Mouse (Mus musculus) heart, embryonic 12.5 days (tissue): ENCODE measurements around the gene Cenpi. TPM values are rescaled to one million over a fixed set of nuclear protein-coding genes. Genes with fewer than 3 reads are reported as not detected.

Experiments used
- ATAC-seq: fragments of 200-750 bp; cut with Nextera tagmentation; 2 replicates; pipeline ENCODE4 v1.8.0; 2017; ENCODE audit warnings: moderate TSS enrichment, moderate library complexity; ENCODE audit not compliant: insufficient number of reproducible peaks, low FRiP score
- H3K27ac ChIP-seq: fragments of 300-500 bp; sonication (generic); 2 replicates; pipeline ENCODE4 v1.5.1; 2016; ENCODE audit warnings: mild to moderate bottlenecking, moderate library complexity; ENCODE audit not compliant: poor library complexity, severe bottlenecking
- H3K27me3 ChIP-seq: fragments of 300-500 bp; sonication (generic); replicated peaks from 2 replicates; pipeline ENCODE4 v1.6.1; 2016; ENCODE audit warnings: mild to moderate bottlenecking, moderate library complexity
- H3K36me3 ChIP-seq: fragments of 300-500 bp; sonication (generic); 2 replicates; pipeline ENCODE4 v1.6.1; 2016; ENCODE audit warnings: mild to moderate bottlenecking, moderate library complexity
- H3K4me1 ChIP-seq: fragments of 300-500 bp; sonication (generic); replicated peaks from 2 replicates; pipeline ENCODE4 v1.6.1; 2016; ENCODE audit warnings: mild to moderate bottlenecking
- H3K4me2 ChIP-seq: fragments of 300-500 bp; sonication (generic); 2 replicates; pipeline ENCODE4 v1.6.1; 2016; ENCODE audit warnings: mild to moderate bottlenecking, moderate library complexity
- H3K4me3 ChIP-seq: fragments of 300-500 bp; sonication (generic); 2 replicates; pipeline ENCODE4 v1.5.1; 2016; ENCODE audit warnings: mild to moderate bottlenecking
- H3K9ac ChIP-seq: fragments of 300-500 bp; sonication (generic); 2 replicates; pipeline ENCODE4 v1.6.1; 2016; ENCODE audit warnings: mild to moderate bottlenecking, moderate library complexity
- H3K9me3 ChIP-seq: fragments of 300-500 bp; sonication (generic); replicated peaks from 2 replicates; pipeline ENCODE4 v1.6.1; 2016; ENCODE audit warnings: mild to moderate bottlenecking, moderate library complexity
- WGBS: fragments of 180-500 bp; shearing (Covaris S2); methylation state at CpG from one replicate; pipeline ENCODE4 v1.1.7; 2016; 5-methylcytosine and 5-hydroxymethylcytosine counted together
- polyA plus RNA-seq: library from polyadenylated mRNA; unstranded; fragments of >200 nt; fragmentation: Nextera tagmentation; extraction: Ambion mirVana; gene quantifications from 2 replicates; pipeline ENCODE4 v1.2.1, GENCODE M21; 2016

The Cenpi gene
- polyA plus RNA-seq, 1 experiment from 2014 or later, result 28.6 TPM

DNA sequence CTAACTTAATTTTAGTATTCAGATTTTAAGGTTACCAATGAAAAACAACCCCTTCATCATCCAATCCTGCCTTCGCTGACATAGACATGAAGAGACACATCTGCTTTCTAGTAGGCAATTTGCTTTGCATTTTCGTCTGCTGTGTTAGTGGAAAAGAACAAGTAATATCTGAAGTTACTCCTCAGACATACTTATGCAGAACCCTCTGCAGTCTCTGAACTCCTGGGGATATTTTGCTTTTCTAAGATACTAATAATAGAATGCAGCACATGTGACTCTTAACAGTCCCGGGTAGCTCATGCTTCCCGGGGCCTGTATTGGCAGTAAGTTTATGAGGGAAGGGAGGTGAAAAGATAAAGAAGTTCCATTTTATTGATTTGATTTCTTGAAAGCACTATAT lies 54.3 kb downstream of the Cenpi start:
- H3K4me2 ChIP-seq, result no peak overlapping the region
- no peaks in the 10 kb centered on the region for H3K27me3 ChIP-seq
- peaks cover 4% of the 10 kb centered on the region for H3K36me3 ChIP-seq
- no peak overlapping the region for H3K27ac ChIP-seq
- H3K9me3 ChIP-seq, result no peaks in the 10 kb centered on the region
- H3K4me1 ChIP-seq, result no peaks in the 10 kb centered on the region
- WGBS, result 74% methylated on average over 4 of the region's 4 CpGs
- no peak for ATAC-seq
- no peak overlapping the region for H3K9ac ChIP-seq
- H3K4me3 ChIP-seq, result no peak overlapping the region

DNA sequence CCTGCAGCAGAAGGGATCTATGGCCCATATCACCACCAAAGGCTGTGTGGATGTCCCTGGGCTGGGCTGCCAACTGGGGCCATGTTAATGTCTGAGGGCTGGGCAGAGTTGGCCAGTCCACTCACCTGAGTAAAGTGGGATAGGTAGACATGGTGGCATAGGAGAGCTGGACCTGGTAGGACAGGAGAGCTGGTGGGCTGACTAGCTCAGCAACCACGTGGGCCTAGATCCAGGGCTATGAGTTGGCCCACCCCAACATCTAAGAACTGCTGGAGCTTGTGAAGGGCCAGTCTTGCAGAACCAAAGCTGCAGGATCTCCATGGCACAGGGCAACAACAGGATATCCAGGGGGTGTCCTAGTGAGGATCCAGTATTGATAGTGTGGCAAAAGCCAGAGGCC lies 57.5 kb downstream of the Cenpi start:
- no peak for ATAC-seq
- no peaks in the 10 kb centered on the region for H3K27me3 ChIP-seq
- no peak overlapping the region for H3K4me3 ChIP-seq
- WGBS, result 69% methylated on average over 1 of the region's 1 CpGs
- no peak overlapping the region for H3K4me2 ChIP-seq
- peaks cover 4% of the 10 kb centered on the region for H3K36me3 ChIP-seq
- no peak overlapping the region for H3K9ac ChIP-seq
- no peaks in the 10 kb centered on the region for H3K4me1 ChIP-seq
- no peak overlapping the region for H3K27ac ChIP-seq
- H3K9me3 ChIP-seq, result no peaks in the 10 kb centered on the region

DNA sequence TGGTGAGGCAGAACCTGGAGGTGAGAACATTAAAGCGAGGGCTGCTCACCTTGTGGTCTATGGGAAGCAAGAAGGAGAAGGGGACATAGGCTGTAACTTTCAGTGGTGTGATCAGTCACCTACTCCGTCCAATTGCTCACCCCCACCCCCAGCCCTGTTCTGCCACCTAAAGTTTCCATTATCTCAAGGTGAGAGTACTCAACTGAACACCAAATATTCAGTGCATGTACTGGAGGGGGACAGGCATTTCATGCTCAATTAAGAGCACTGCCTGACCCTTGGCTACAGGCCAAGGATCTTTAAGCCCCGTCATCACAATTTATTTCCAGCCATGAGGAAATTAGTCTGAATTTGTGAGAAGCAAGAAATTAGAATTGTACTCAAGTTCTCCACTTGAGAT lies 58.7 kb downstream of the Cenpi start:
- Histone ChIP-seq H3K9ac (no peak overlapping the region), H3K27me3 (no peaks in the 10 kb centered on the region), H3K4me3 (no peak overlapping the region), H3K27ac (no peak overlapping the region), H3K4me1 (no peaks in the 10 kb centered on the region), H3K36me3 (peaks cover 4% of the 10 kb centered on the region), H3K9me3 (no peaks in the 10 kb centered on the region), H3K4me2 (no peak overlapping the region)
- no peak for ATAC-seq
- 62% methylated on average over 3 of the region's 3 CpGs for WGBS

DNA sequence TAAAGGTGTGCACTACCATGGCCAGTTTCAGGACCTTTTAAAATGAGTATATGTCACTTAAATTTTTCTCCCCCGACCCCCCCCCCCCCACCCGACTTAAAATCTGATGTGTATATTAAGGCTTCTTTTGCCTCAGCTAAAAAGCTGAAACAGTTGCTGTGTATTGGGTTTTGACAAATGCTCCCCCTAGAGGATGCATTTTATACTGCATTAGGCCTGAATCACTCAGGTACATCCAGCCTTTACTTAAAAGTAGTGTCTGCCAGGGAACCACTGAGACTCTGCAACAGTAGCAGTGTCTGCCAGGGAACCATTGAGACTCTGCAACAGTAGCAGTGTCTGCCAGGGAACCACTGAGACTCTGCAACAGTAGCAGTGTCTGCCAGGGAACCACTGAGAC lies 63.4 kb downstream of the Cenpi start:
- no peaks in the 10 kb centered on the region for H3K27me3 ChIP-seq
- H3K4me2 ChIP-seq, result no peak overlapping the region
- no peaks in the 10 kb centered on the region for H3K36me3 ChIP-seq
- 8% methylated on average over 2 of the region's 2 CpGs for WGBS
- H3K4me3 ChIP-seq, result no peak overlapping the region
- ATAC-seq, result no peak
- H3K9ac ChIP-seq, result no peak overlapping the region
- no peaks in the 10 kb centered on the region for H3K9me3 ChIP-seq
- H3K4me1 ChIP-seq, result no peaks in the 10 kb centered on the region
- H3K27ac ChIP-seq, result no peak overlapping the region

DNA sequence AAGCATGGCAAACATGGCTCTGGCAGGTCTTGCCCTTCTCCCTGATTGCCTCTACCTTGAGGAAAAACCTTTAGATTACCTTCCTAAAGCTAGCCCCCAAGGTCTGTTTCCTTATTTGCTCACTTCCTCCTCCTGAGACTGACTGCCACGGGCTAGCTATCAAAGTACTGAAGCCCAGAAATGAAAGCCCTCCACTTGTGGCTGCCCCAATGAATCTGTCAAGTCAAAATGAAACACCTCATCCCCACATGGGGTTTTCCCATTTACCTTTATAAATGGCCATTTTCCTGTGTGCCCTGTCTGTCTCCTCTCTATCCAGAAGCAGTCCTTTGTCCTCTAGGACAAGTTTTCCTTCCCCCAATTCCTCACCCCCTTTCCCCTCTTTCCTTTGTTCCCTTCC lies 66.3 kb downstream of the Cenpi start:
- no peaks in the 10 kb centered on the region for H3K36me3 ChIP-seq
- H3K4me1 ChIP-seq, result no peaks in the 10 kb centered on the region
- 58% methylated on average over 1 of the region's 1 CpGs for WGBS

DNA sequence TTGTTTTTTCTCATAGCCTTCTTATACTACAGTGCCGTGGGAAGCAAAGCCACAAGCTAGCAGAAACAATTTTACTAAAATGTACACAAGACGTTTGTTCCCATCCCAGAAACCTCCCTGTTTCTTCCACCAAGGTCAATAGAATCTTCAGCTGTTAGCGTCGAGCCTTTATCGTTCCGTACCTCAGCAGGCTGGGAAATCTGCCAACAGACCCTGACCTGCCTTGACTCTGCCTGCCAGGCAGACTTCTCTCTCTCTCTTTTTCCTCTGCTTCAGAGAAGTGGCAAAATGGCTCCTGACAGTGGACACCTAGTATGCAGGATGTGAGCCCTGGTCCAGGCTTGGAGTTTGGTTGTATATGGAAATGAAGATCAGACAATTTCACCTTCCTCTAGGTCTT lies 77.0 kb downstream of the Cenpi start:
- Histone ChIP-seq H3K9me3 (no peaks in the 10 kb centered on the region), H3K9ac (no peak overlapping the region), H3K4me2 (no peak overlapping the region), H3K36me3 (no peaks in the 10 kb centered on the region), H3K4me3 (no peak overlapping the region), H3K27me3 (no peaks in the 10 kb centered on the region), H3K4me1 (no peaks in the 10 kb centered on the region), H3K27ac (no peak overlapping the region)
- WGBS, result 58% methylated on average over 6 of the region's 6 CpGs
- no peak for ATAC-seq

More for the DNA sequence above, 66.3 kb downstream of the Cenpi start:
- Histone ChIP-seq H3K4me2 (no peak overlapping the region), H3K9me3 (no peaks in the 10 kb centered on the region), H3K4me3 (no peak overlapping the region), H3K9ac (no peak overlapping the region), H3K27me3 (no peaks in the 10 kb centered on the region), H3K27ac (no peak overlapping the region)
- no peak for ATAC-seq

DNA sequence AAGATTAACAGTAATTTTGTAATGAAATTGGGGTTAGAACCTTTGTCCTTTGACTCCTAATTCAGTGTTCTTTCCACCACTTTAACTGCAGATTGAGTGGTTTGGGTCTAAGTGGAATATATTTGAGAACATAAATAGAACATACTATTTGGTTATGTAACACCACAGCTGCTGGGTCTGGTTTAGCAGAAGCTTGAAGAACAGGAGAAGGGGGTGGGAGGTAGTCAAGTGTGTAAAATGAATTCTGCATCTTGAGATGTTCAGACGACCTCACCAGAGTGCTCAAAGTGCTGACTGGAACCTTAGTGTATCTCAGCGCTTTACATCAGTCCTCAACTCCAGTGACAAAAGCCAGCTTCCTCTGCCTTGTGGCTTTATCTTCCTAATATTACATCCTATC lies 91.1 kb downstream of the Cenpi start:
- ATAC-seq, result no peak
- WGBS, result 58% methylated on average over 2 of the region's 2 CpGs

DNA sequence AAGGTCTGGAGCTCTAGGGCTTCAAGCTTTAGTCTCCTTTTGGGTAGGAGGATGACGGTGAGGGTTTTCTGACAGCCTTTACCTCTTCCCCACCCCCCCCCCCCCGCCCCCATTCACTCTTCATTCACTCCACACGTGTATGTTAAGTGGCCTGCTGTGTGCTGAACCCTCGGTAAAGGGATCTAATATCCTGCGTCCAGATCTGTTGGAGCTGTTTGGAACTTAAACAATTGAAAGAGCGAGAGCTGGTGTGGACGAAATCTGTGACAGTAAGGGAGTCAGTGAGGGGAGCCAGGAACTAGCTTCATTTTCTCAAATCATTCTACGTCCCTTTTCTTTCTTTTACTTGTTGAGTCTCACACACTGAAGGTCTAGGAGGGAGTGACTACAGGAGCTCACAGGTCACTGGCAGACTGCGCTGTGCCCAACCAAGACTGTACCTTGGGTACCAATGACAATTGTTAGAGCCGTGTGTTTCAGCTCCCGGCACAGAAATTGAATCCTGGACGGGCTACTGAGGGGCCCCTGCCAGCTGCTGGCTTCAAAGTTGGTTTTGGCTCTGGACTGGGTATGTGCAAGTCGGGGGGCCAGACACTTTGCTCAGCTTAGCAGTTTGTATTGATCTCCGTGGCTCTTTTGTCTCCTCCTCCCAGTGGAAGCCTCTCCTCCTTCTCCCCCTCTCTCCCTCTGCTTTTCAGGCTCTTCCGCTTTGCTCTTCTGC lies 96.1 kb downstream of the Cenpi start, which contains the start of gene Drp2:
Gene Drp2 (plus strand): TSS at position 689 of the 721 bp plus-strand sequence.
- peak within 1 kb of the TSS; percentile 41; the same call in 1 of the 2 replicates for H3K9ac ChIP-seq

More for the DNA sequence above, 91.1 kb downstream of the Cenpi start:
- H3K4me3 ChIP-seq, result no peak overlapping the region
- H3K36me3 ChIP-seq, result no peaks in the 10 kb centered on the region
- no peak overlapping the region for H3K4me2 ChIP-seq
- no peak overlapping the region for H3K27ac ChIP-seq
- no peaks in the 10 kb centered on the region; the same call in 1 of the 2 replicates for H3K9me3 ChIP-seq
- H3K27me3 ChIP-seq, result no peaks in the 10 kb centered on the region
- H3K4me1 ChIP-seq, result no peaks in the 10 kb centered on the region
- H3K9ac ChIP-seq, result no peak overlapping the region

DNA sequence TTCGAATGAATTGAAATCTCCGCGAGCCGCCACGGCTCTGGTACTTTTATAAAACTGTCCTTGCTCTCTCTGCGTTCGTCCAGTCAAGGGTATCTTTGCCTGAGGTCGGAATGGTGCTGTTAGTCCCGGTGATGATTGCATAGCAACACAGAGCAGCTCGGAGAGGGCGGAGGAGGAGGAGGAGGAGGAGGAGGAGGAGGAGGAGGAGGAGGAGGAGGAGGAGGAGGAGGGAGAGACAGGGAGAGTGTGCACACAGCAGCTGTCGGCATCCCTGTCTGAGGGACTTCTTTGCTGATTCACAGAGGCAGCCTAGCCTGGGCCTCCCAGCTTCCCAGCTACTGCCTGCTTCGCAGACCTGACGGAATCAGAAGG lies 96.7 kb downstream of the Cenpi start:
- Histone ChIP-seq H3K4me1 (no peaks in the 10 kb centered on the region), H3K4me3 (peak overlapping the region; percentile 41), H3K27me3 (0 out of 2 replicates have a peak, but pooled peaks cover 5% of the 10 kb centered on the region), H3K9me3 (no peaks in the 10 kb centered on the region; the same call in 1 of the 2 replicates), H3K36me3 (no peaks in the 10 kb centered on the region), H3K4me2 (peak overlapping the region; percentile 62), H3K9ac (peak overlapping the region; percentile 41; the same call in 1 of the 2 replicates), H3K27ac (no peak overlapping the region)
- 30% methylated on average over 12 of the region's 14 CpGs for WGBS
- no peak for ATAC-seq

More for the DNA sequence above, 96.1 kb downstream of the Cenpi start, which contains the start of gene Drp2:
- Histone ChIP-seq H3K27ac (no peak within 1 kb of the TSS), H3K36me3 (no peaks in the 10 kb centered on the region), H3K27me3 (0 out of 2 replicates have a peak, but pooled peaks cover 5% of the 10 kb centered on the region), H3K4me1 (no peaks in the 10 kb centered on the region), H3K4me3 (peak within 1 kb of the TSS; percentile 41), H3K4me2 (peak within 1 kb of the TSS; percentile 62), H3K9me3 (no peaks in the 10 kb centered on the region; the same call in 1 of the 2 replicates)
- 42% methylated on average over 14 of the region's 15 CpGs for WGBS
- no peak for ATAC-seq

DNA sequence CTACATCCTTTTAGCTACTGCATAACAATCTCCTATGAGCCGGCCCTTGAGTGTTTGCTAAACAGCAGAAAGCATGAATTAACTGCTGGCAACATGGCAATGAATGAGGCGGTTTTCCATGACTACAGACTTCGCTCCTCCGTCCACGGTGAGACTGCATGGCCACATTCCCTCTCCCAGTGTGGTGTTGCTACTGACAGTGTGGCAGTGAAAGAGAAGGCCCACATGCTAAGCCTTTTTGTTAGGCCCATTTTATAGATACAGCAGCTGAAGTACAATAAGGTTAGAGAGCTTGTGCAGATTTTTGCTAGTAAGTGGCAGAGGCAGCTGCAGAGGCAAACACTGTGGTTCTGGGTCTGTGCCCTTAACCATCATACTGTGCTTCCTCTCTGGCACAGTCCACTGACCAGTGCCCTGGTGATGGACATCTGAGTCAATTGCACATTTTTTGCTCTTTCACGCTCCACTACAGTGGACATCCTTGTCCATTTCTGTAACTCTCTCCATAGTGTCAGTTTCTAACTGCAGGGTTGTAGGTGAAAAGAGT lies 101.5 kb downstream of the Cenpi start:
- no peak for ATAC-seq
- no peak overlapping the region for H3K4me3 ChIP-seq
- no peak overlapping the region for H3K9ac ChIP-seq
- no peak overlapping the region for H3K4me2 ChIP-seq
- H3K9me3 ChIP-seq, result no peaks in the 10 kb centered on the region
- WGBS, result 80% methylated on average over 6 of the region's 6 CpGs
- H3K4me1 ChIP-seq, result no peaks in the 10 kb centered on the region
- 0 out of 2 replicates have a peak, but pooled peaks cover 5% of the 10 kb centered on the region for H3K27me3 ChIP-seq
- H3K27ac ChIP-seq, result no peak overlapping the region
- H3K36me3 ChIP-seq, result no peaks in the 10 kb centered on the region

DNA sequence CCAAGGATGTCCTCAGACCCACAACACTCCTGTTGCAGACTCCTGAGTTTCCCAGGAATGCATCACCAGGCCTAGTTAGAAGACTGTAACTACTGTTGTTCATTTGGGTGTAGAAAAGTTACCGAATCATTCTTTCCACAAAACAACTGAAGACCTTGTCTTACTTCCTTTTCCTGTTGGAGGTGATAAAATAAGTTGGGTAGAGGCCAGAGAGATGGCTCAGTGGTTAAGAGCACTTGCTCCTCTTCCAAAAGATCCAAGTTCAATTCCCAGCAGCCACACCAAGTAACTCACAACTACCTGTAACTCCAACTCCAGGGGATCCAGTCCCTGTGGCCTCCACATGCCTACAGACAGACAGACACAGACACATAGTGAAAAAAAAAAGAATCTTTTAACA lies 104.2 kb downstream of the Cenpi start:
- no peak overlapping the region for H3K27ac ChIP-seq
- no peak overlapping the region for H3K4me3 ChIP-seq
- no peaks in the 10 kb centered on the region for H3K4me1 ChIP-seq
- no peaks in the 10 kb centered on the region for H3K36me3 ChIP-seq
- no peaks in the 10 kb centered on the region for H3K9me3 ChIP-seq
- WGBS, result 54% methylated on average over 1 of the region's 1 CpGs
- no peak for ATAC-seq
- no peak overlapping the region for H3K4me2 ChIP-seq
- H3K9ac ChIP-seq, result no peak overlapping the region
- no peaks in the 10 kb centered on the region for H3K27me3 ChIP-seq
